Mouse (Mus musculus) myocyte (in vitro differentiated cells): ENCODE measurements around the gene Sugt1.

Experiments used
- E2F4 ChIP-seq: IDR thresholded peaks from one replicate; pipeline ENCODE4 v1.6.1; 2011; ENCODE audit warnings: mild to moderate bottlenecking, control low read depth, moderate library complexity; ENCODE audit not compliant: insufficient read depth
- TCF3 ChIP-seq: IDR thresholded peaks from one replicate; pipeline ENCODE4 v1.6.1; 2011; ENCODE audit warnings: low read depth, control low read depth; ENCODE audit not compliant: insufficient read length

GRCm38 (mm10) chr14:79672567-79672966 is 85.1 kb downstream of the Sugt1 start:
- no peak for TF ChIP-seq E2F4
- no peak for TF ChIP-seq TCF3
